Mouse (Mus musculus): ENCODE data around the gene Adamts17.

Gene Adamts17

GRCm38 (mm10) chr7:66970235-66970634 lies 130.7 kb downstream of the Adamts17 start:
- no peak for DNase-seq (ENCODE audit: low spot score)

GRCm38 (mm10) chr7:66970974-66971373 lies 131.4 kb downstream of the Adamts17 start:
- DNase-seq (ENCODE audit: low spot score), result no peak

- DNase-seq (ENCODE audit: low spot score), result no peak
These were observed 135.3 kb downstream of the Adamts17 start for GRCm38 (mm10) chr7:66974859-66975258.

GRCm38 (mm10) chr7:66976371-66976770 lies 136.8 kb downstream of the Adamts17 start:
- DNase-seq (ENCODE audit: low spot score), result no peak

- DNase-seq (ENCODE audit: low spot score), result no peak
These were observed 142.1 kb downstream of the Adamts17 start for GRCm38 (mm10) chr7:66981591-66981990.

GRCm38 (mm10) chr7:66982084-66982483 lies 142.5 kb downstream of the Adamts17 start:
- no peak for DNase-seq (ENCODE audit: low spot score)

- no peak for DNase-seq (ENCODE audit: low spot score)
These were observed 148.1 kb downstream of the Adamts17 start for GRCm38 (mm10) chr7:66987671-66988070.

- no peak for DNase-seq (ENCODE audit: low spot score)
These were observed 148.9 kb downstream of the Adamts17 start for GRCm38 (mm10) chr7:66988441-66988840.

- no peak for DNase-seq (ENCODE audit: low spot score)
These were observed 150.0 kb downstream of the Adamts17 start for GRCm38 (mm10) chr7:66989357-66990045.

- no peak for DNase-seq (ENCODE audit: low spot score)
These were observed 159.3 kb downstream of the Adamts17 start for GRCm38 (mm10) chr7:66998821-66999220.

GRCm38 (mm10) chr7:67003648-67004047 lies 164.1 kb downstream of the Adamts17 start:
- no peak for DNase-seq (ENCODE audit: low spot score)

- DNase-seq (ENCODE audit: low spot score), result no peak
These were observed 164.7 kb downstream of the Adamts17 start for GRCm38 (mm10) chr7:67004220-67004619.

- no peak for DNase-seq (ENCODE audit: low spot score)
These were observed 170.3 kb downstream of the Adamts17 start for GRCm38 (mm10) chr7:67009841-67010240.

GRCm38 (mm10) chr7:67012011-67012751 lies 172.6 kb downstream of the Adamts17 start:
- no peak for DNase-seq (ENCODE audit: low spot score)

GRCm38 (mm10) chr7:67013211-67013895 lies 173.8 kb downstream of the Adamts17 start:
- DNase-seq (ENCODE audit: low spot score), result no peak

- no peak for DNase-seq (ENCODE audit: low spot score)
These were observed 180.4 kb downstream of the Adamts17 start for GRCm38 (mm10) chr7:67019937-67020336.

GRCm38 (mm10) chr7:67026114-67027070 lies 186.9 kb downstream of the Adamts17 start:
- DNase-seq (ENCODE audit: low spot score), result peak; percentile 52

- no peak for DNase-seq (ENCODE audit: low spot score)
These were observed 187.7 kb downstream of the Adamts17 start for GRCm38 (mm10) chr7:67027216-67027615.

GRCm38 (mm10) chr7:67027696-67028095 lies 188.2 kb downstream of the Adamts17 start:
- DNase-seq (ENCODE audit: low spot score), result no peak

GRCm38 (mm10) chr7:67028902-67029301 lies 189.4 kb downstream of the Adamts17 start:
- DNase-seq (ENCODE audit: low spot score), result no peak

- no peak for DNase-seq (ENCODE audit: low spot score)
These were observed 189.9 kb downstream of the Adamts17 start for GRCm38 (mm10) chr7:67029481-67029880.

- peak; percentile 9 for DNase-seq (ENCODE audit: low spot score)
These were observed 191.7 kb downstream of the Adamts17 start for GRCm38 (mm10) chr7:67031284-67031683.
